Mouse (Mus musculus) midbrain, embryonic 14.5 days (tissue): ENCODE results near the gene Bicd2. TPM values are rescaled to one million over a fixed set of nuclear protein-coding genes. Genes with fewer than 3 reads are reported as not detected.
A peak's percentile ranks its signal among the peaks of the same experiment; 100 is the strongest.

Experiments used
- ATAC-seq: fragments of 200-750 bp; cut with Nextera tagmentation; 2 replicates; pipeline ENCODE4 v1.8.0; 2017; ENCODE audit warnings: moderate number of reproducible peaks, moderate library complexity; ENCODE audit not compliant: low FRiP score, low TSS enrichment
- DNase-seq: peaks from one replicate; pipeline ENCODE4 v3.0.0-alpha.2; 2015
- H3K27ac ChIP-seq: fragments of 300-500 bp; sonication (generic); replicated peaks from 2 replicates; pipeline ENCODE4 v1.5.1; 2014; ENCODE audit warnings: mild to moderate bottlenecking, low read depth, low read length, moderate library complexity
- H3K27me3 ChIP-seq: fragments of 300-500 bp; sonication (generic); 2 replicates; pipeline ENCODE4 v1.6.1; 2014; ENCODE audit warnings: low read length, control low read depth, mixed read lengths; ENCODE audit not compliant: control insufficient read depth, insufficient read depth
- H3K36me3 ChIP-seq: fragments of 300-500 bp; sonication (generic); 2 replicates; pipeline ENCODE4 v1.6.1; 2014; ENCODE audit warnings: low read length, control low read depth; ENCODE audit not compliant: control insufficient read depth, insufficient read depth
- H3K4me1 ChIP-seq: fragments of 300-500 bp; sonication (generic); 2 replicates; pipeline ENCODE4 v1.6.1; 2014; ENCODE audit warnings: mild to moderate bottlenecking, antibody characterized with exemption, low read length, control low read depth; ENCODE audit not compliant: control insufficient read depth, insufficient read depth
- H3K4me2 ChIP-seq: fragments of 300-500 bp; sonication (generic); 2 replicates; pipeline ENCODE4 v1.6.1; 2014; ENCODE audit warnings: mild to moderate bottlenecking, low read length, moderate library complexity
- H3K4me3 ChIP-seq: fragments of 300-500 bp; sonication (generic); replicated peaks from 2 replicates; pipeline ENCODE4 v1.5.1; 2014; ENCODE audit warnings: low read depth, low read length
- H3K9ac ChIP-seq: fragments of 300-500 bp; sonication (generic); replicated peaks from 2 replicates; pipeline ENCODE4 v1.6.1; 2014; ENCODE audit warnings: mild to moderate bottlenecking, low read length, moderate library complexity
- H3K9me3 ChIP-seq: fragments of 300-500 bp; sonication (generic); 2 replicates; pipeline ENCODE4 v1.6.1; 2016; ENCODE audit warnings: low read length, control low read depth, mixed read lengths; ENCODE audit not compliant: control insufficient read depth
- WGBS: fragments of 180-500 bp; shearing (Covaris S2); extraction: QIAGEN DNeasy Blood & Tissue Kit; methylation state at CpG from one replicate; pipeline ENCODE4 v1.1.7; 2014; 5-methylcytosine and 5-hydroxymethylcytosine counted together
- polyA plus RNA-seq: library from polyadenylated mRNA; unstranded; fragments of >200 nt; fragmentation: Nextera tagmentation; extraction: Ambion mirVana; gene quantifications from 2 replicates; pipeline ENCODE4 v1.2.1, GENCODE M21; 2014

The Bicd2 gene
- polyA plus RNA-seq, 1 experiment from 2014 or later, result 30.1 TPM

DNA sequence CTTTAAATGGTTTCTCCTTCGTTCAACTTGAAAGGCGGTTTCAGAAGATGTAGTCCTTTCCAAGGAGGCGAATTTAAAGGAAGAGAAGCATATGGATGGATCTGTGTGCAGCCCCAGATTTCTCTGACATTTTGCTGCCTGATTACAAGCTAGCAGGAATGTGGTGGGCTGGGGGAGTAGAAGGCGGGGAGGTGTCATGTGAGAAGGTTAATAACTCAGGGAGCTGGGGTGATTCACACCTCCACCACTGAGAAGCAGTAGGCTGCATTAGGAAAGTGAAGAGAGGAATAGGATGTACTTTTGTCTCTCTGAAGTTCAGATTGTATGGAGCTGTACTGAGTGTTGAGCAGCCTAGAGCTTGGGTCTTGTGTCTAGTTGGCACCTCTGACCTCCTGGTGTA lies 80.6 kb downstream of the Bicd2 start:
- ATAC-seq, result no peak
- Histone ChIP-seq H3K4me1 (peaks cover 24% of the 10 kb centered on the region), H3K27me3 (no peaks in the 10 kb centered on the region), H3K4me3 (peak overlapping the region; percentile 81), H3K9me3 (no peaks in the 10 kb centered on the region), H3K27ac (no peak overlapping the region), H3K4me2 (peak overlapping the region; percentile 97), H3K9ac (peak overlapping the region; percentile 69), H3K36me3 (no peaks in the 10 kb centered on the region)
- DNase-seq, result no peak
- 45% methylated on average over 4 of the region's 4 CpGs for WGBS

DNA sequence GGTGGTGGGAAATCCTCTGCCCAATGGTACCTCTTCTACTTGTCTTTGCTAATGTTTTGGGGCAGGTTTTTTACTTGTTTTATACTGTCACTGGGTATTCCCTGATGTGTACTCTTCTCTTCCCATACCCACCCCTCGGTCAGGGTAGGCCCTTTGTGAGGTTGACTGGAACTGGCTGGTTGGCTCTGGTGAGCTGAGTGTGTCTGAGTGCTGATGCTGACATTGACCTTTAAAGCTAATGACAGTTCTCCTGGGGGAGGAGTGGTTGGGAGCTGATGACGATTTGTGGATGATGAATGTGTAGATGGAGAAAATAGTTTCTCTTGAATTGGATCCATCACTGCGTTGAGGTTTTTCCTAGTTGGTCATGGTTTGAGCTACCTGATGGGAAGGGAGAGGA lies 85.4 kb downstream of the Bicd2 start:
- H3K4me2 ChIP-seq, result no peak overlapping the region

DNA sequence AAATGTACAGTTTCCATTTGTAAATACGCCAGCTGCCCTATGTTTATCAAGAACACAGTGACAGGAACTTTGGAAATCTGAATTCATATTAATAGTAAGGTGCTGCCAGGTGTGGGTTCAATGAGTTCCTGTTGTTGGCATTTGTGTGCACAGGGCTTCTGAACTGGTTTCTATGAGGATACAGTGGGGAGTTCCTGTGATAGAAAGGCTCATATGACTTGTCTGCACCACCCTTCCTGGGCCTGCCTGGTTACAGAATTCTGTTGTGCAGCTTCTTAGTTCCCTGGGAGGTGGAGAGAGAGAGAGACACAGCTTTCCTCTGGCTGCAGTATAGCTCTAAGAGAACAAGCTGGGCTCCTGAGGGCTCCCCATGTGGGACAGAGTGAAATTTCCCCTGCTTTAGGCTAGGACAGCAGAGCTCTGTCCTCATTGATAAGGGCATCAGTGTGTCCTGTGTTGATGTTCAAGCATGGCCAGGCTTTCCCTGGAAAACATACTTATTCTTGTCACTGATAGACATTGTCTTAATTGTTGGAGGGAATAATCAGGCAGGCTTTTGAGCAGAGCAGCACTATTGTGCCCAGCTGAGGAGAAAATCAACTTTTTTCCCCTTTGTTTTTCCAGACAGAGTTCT lies 86.8 kb downstream of the Bicd2 start:
- Histone ChIP-seq H3K9me3 (no peaks in the 10 kb centered on the region), H3K27ac (no peak overlapping the region), H3K9ac (no peak overlapping the region), H3K4me3 (no peak overlapping the region), H3K4me2 (no peak overlapping the region), H3K36me3 (peaks cover 11% of the 10 kb centered on the region), H3K27me3 (no peaks in the 10 kb centered on the region), H3K4me1 (peaks cover 2% of the 10 kb centered on the region; the same call in 1 of the 2 replicates)
- ATAC-seq (no peak), DNase-seq (no peak)
- 90% methylated on average over 1 of the region's 1 CpGs for WGBS

More for the DNA sequence above, 85.4 kb downstream of the Bicd2 start:
- no peak overlapping the region for H3K4me3 ChIP-seq
- ATAC-seq, result no peak
- peaks cover 16% of the 10 kb centered on the region for H3K4me1 ChIP-seq
- no peak overlapping the region for H3K9ac ChIP-seq
- DNase-seq, result no peak
- H3K9me3 ChIP-seq, result no peaks in the 10 kb centered on the region
- 90% methylated on average over 3 of the region's 3 CpGs for WGBS
- no peaks in the 10 kb centered on the region for H3K36me3 ChIP-seq
- H3K27me3 ChIP-seq, result no peaks in the 10 kb centered on the region
- no peak overlapping the region for H3K27ac ChIP-seq

DNA sequence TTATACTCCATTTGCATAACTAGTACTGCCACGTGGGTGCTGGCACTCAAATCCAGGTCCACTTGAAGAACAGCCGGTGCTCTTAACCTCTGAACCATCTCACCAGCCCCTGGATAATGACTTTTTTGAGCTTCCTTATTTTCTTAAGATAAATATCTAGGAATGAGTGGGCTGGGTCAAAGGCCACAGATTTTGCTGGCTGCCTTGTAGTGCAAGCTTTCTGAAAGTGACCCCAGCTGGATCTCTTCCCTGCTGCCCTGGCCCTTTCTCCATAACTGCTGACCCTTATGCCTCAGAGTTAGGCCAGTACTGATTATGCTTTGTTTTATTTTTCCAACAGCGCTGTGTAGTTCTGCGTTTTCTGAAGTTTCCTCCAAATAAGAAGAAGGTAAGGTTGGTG lies 89.1 kb downstream of the Bicd2 start:
- no peaks in the 10 kb centered on the region for H3K4me1 ChIP-seq
- no peak overlapping the region for H3K9ac ChIP-seq
- ATAC-seq (no peak), DNase-seq (no peak)
- 88% methylated on average over 4 of the region's 4 CpGs for WGBS
- no peak overlapping the region for H3K27ac ChIP-seq
- no peaks in the 10 kb centered on the region for H3K9me3 ChIP-seq
- peaks cover 27% of the 10 kb centered on the region for H3K36me3 ChIP-seq
- no peaks in the 10 kb centered on the region for H3K27me3 ChIP-seq
- no peak overlapping the region for H3K4me2 ChIP-seq
- H3K4me3 ChIP-seq, result no peak overlapping the region

DNA sequence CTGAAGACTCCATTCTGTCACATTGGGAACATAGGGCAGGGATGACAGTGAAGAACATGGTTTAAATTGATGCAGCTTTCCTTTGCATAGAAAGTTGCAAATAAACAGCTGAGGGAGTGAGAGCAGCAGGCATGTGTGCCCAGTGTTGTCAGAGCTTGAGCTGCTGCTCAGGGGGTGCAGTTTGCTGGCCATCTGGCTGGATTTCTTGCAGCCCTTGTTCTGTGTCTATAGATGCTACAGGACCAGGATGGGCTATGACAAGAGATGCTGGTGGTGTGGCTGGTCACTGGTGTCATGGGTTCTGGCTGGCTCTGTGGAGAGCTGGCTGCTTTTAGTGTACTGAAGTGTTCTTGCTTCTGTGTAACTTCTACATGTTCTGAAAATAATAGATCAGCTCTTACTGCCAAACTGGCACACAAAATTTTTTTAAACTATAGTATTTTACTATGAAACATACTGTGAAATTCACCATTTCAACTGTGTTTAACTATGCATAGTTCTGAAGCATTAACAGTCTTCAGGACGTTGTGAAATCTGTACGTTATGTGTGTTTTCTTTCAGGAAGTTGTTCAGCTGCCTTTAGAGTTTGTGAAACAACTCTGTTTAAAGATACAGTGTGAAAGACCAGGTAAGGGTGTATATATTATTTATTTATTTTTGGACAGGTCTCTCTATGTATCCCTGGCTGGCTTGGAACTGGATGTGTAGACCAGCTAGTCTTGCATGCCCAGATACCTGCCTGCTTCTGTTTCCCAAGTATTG lies 92.1 kb downstream of the Bicd2 start:
- H3K36me3 ChIP-seq, result peaks cover 56% of the 10 kb centered on the region
- no peaks in the 10 kb centered on the region for H3K9me3 ChIP-seq
- H3K4me1 ChIP-seq, result no peaks in the 10 kb centered on the region
- ATAC-seq, result no peak
- no peak overlapping the region for H3K4me3 ChIP-seq
- no peak for DNase-seq
- 94% methylated on average over 2 of the region's 2 CpGs for WGBS
- H3K27ac ChIP-seq, result no peak overlapping the region
- H3K4me2 ChIP-seq, result no peak overlapping the region
- no peak overlapping the region for H3K9ac ChIP-seq
- H3K27me3 ChIP-seq, result no peaks in the 10 kb centered on the region

DNA sequence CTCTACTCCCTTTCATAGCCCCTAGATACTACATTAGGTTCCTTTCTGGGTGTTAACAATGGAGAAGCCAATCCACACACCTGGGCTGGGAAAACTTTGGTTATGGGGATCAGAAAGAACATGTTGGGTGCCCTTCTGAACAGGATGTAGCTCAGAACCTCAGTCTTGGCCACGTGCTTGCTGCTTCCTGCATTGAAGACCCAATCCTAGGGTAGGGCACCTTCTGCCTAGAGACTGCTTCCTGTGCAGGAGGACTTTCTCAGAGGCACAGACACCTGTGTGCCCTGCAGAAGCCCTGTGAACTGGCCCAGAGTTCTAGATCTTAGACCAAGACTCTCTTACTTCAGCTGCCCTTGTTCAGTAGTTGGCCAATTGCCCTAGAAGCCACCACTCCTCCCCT lies 94.4 kb downstream of the Bicd2 start:
- no peaks in the 10 kb centered on the region for H3K4me1 ChIP-seq
- no peaks in the 10 kb centered on the region for H3K9me3 ChIP-seq
- no peak for DNase-seq
- ATAC-seq, result no peak
- peaks cover 60% of the 10 kb centered on the region for H3K36me3 ChIP-seq
- no peak overlapping the region for H3K4me3 ChIP-seq
- H3K9ac ChIP-seq, result no peak overlapping the region
- H3K4me2 ChIP-seq, result no peak overlapping the region
- H3K27ac ChIP-seq, result no peak overlapping the region
- 96% methylated on average over 1 of the region's 1 CpGs for WGBS
- no peaks in the 10 kb centered on the region for H3K27me3 ChIP-seq

DNA sequence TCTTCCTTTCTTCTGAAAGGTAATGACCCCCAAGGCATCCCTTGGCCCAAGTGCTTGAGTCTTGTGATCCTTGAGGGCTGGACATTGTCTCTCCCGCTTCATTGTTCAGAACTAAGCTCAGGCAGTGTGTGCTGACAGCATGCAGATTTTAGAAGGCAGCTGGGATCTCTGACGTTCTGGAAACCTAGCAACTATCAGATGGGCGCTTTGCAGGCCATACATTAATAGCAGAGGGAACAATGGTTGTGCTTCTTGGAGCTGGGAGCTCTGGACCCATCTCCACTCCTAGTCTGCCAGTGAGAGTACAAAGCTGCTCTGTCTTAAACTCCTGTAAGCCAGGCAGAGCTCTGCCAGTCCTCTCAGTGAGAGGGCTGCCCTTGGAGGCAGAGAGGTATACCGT lies 94.8 kb downstream of the Bicd2 start:
- Histone ChIP-seq H3K9me3 (no peaks in the 10 kb centered on the region), H3K27me3 (no peaks in the 10 kb centered on the region), H3K9ac (no peak overlapping the region), H3K27ac (no peak overlapping the region), H3K4me3 (no peak overlapping the region), H3K36me3 (peaks cover 60% of the 10 kb centered on the region), H3K4me1 (no peaks in the 10 kb centered on the region), H3K4me2 (no peak overlapping the region)
- WGBS, result 80% methylated on average over 4 of the region's 4 CpGs
- ATAC-seq, result no peak
- no peak for DNase-seq
